Mouse (Mus musculus): ENCODE results near the gene Cd79a.

- TF ChIP-seq CTCF (IDR thresholded peaks at IDR 0.05; ENCODE audit: low read depth) (peak; percentile 86), EP300 (optimal IDR thresholded peaks at IDR 0.05) (no peak)
Observed at GRCm38 (mm10) chr7:24904070-24904483, 6.9 kb downstream of the Cd79a start.

Measured in stomach, postnatal 0 days (tissue).